Mouse (Mus musculus): Measurements from ENCODE around the gene Pdlim7.
A peak's percentile ranks its signal among the peaks of the same experiment; 100 is the strongest.

The Pdlim7 gene

GRCm38 (mm10) chr13:55519606-55520005 lies 6.1 kb upstream of the Pdlim7 start:
- no peak for DNase-seq (ENCODE audit: low read depth)

- peak; percentile 87 for DNase-seq (ENCODE audit: low read depth)
These were observed 3.5 kb upstream of the Pdlim7 start for GRCm38 (mm10) chr13:55516955-55517354.

GRCm38 (mm10) chr13:55513828-55514227 lies 352 bp upstream of the Pdlim7 start:
- DNase-seq (ENCODE audit: low read depth): no peak

GRCm38 (mm10) chr13:55512379-55513031 lies 971 bp downstream of the Pdlim7 start:
- peak; percentile 76 for DNase-seq (ENCODE audit: low read depth)

GRCm38 (mm10) chr13:55511492-55511861 lies 2.0 kb downstream of the Pdlim7 start:
- no peak for DNase-seq (ENCODE audit: low read depth)

- DNase-seq (ENCODE audit: low read depth): peak; percentile 91
These were observed 2.6 kb downstream of the Pdlim7 start for GRCm38 (mm10) chr13:55510668-55511491.

GRCm38 (mm10) chr13:55510332-55510667 lies 3.2 kb downstream of the Pdlim7 start:
- DNase-seq (ENCODE audit: low read depth): peak; percentile 90

- DNase-seq (ENCODE audit: low read depth): no peak
These were observed 4.9 kb downstream of the Pdlim7 start for GRCm38 (mm10) chr13:55508531-55508930.

GRCm38 (mm10) chr13:55507877-55508276 lies 5.6 kb downstream of the Pdlim7 start:
- DNase-seq (ENCODE audit: low read depth): no peak

- no peak for DNase-seq (ENCODE audit: low read depth)
These were observed 6.8 kb downstream of the Pdlim7 start for GRCm38 (mm10) chr13:55506697-55507096.

- no peak for DNase-seq (ENCODE audit: low read depth)
These were observed 7.7 kb downstream of the Pdlim7 start for GRCm38 (mm10) chr13:55505810-55506209.

- DNase-seq (ENCODE audit: low read depth): no peak
These were observed 9.1 kb downstream of the Pdlim7 start for GRCm38 (mm10) chr13:55504390-55504789.

GRCm38 (mm10) chr13:55502405-55502804 lies 11.1 kb downstream of the Pdlim7 start:
- no peak for DNase-seq (ENCODE audit: low read depth)

GRCm38 (mm10) chr13:55500575-55500974 lies 12.9 kb downstream of the Pdlim7 start:
- DNase-seq (ENCODE audit: low read depth): no peak

- no peak for DNase-seq (ENCODE audit: low read depth)
These were observed 14.6 kb downstream of the Pdlim7 start for GRCm38 (mm10) chr13:55498906-55499305.

- no peak for DNase-seq (ENCODE audit: low read depth)
These were observed 16.8 kb downstream of the Pdlim7 start for GRCm38 (mm10) chr13:55496661-55497060.

GRCm38 (mm10) chr13:55495702-55496101 lies 17.8 kb downstream of the Pdlim7 start:
- no peak for DNase-seq (ENCODE audit: low read depth)

GRCm38 (mm10) chr13:55494883-55495621 lies 18.4 kb downstream of the Pdlim7 start:
- no peak for DNase-seq (ENCODE audit: low read depth)

GRCm38 (mm10) chr13:55494257-55494656 lies 19.2 kb downstream of the Pdlim7 start:
- no peak for DNase-seq (ENCODE audit: low read depth)

- no peak for DNase-seq (ENCODE audit: low read depth)
These were observed 25.6 kb downstream of the Pdlim7 start, which contains the start of gene Dbn1 for GRCm38 (mm10) chr13:55487578-55488498. TSS of gene Dbn1 (minus strand) at chr13:55488111.

GRCm38 (mm10) chr13:55486916-55487577 lies 26.4 kb downstream of the Pdlim7 start:
- no peak for DNase-seq (ENCODE audit: low read depth)
